Mouse (Mus musculus) adrenal gland, postnatal 14 days (tissue): ENCODE results near the gene Wdfy1. TPM values are rescaled to one million over a fixed set of nuclear protein-coding genes. Genes with fewer than 3 reads are reported as not detected.

Experiments
- DNase-seq: peaks from one replicate; pipeline ENCODE4 v3.0.0; 2021; ENCODE audit warnings: mixed read lengths
- total RNA-seq: library from RNA; stranded (reverse); gene quantifications from 2 replicates; pipeline ENCODE4 v1.2.3, GENCODE M21; 2021

The Wdfy1 gene
- total RNA-seq, 1 experiment from 2014 or later: 36.5 TPM

GRCm38 (mm10) chr1:79655819-79656555 lies 120.0 kb downstream of the Wdfy1 start:
- DNase-seq: no peak

DNA sequence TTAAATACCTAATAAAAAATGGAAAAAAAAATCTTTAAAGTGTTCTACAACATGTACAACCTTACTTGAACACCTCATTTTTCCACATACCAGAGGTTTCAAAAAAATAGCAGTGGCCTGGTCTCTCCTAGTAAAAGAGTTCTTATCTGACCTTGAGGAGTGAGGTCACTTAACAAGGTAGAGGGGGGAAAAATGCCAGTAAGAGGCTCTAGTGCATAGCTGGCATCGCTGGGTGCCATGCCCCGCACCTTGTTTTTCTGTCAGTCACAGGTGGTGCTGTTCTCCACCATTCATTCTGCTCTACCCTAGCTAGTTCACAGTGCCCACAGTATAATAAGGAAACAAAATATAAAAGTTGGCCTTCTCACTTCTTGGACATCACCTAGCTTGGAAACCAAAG lies 121.0 kb downstream of the Wdfy1 start:
- no peak for DNase-seq

Other genes with a start within 250 kb of the Wdfy1 start
- gene Ap1s3, start 104.2 kb downstream of the Wdfy1 start, total RNA-seq: 0.67 and 2.2 TPM in 2 replicates
- gene Mrpl44, start 125 bp downstream of the Wdfy1 start, total RNA-seq: 48.7 and 51.3 TPM in 2 replicates
- 8.4 and 14.1 TPM in 2 replicates for gene Serpine2, start 85.0 kb upstream of the Wdfy1 start, total RNA-seq